Mouse (Mus musculus): ENCODE results near the gene Shb.

DNA sequence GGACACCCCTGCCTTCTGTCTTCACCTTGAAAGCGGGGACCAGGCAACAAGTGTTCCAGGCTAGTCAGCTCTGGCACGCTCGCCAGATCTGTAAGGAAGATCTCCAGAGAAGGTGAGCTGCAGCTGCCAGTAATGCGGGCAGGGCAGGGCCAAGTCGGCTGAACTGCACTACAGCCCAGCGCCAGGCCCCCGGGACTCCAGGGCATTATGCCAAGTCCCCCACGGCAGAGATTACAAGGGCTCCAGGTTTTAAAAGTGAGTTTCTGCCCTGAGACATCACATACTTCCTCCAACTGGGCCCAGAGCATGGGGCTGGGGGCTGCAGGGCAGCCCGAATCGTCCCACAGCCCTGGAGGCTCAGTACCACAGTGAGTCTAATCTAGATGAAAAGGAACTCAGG lies 52.8 kb downstream of the Shb start:
- TF ChIP-seq CTCF (IDR thresholded peaks at IDR 0.05; ENCODE audit: low read depth) (no peak), EP300 (IDR thresholded peaks at IDR 0.05; ENCODE audit: low read depth) (no peak)
